Mouse (Mus musculus): Measurements from ENCODE around the gene Twist1. TPM values are rescaled to one million over a fixed set of nuclear protein-coding genes. Genes with fewer than 3 reads are reported as not detected.

The Twist1 gene
- polyA plus RNA-seq, 1 experiment from 2014 or later, result 20.9 TPM

- Histone ChIP-seq H3K36me3 (ENCODE audit: control insufficient read depth, insufficient read depth, low read length) (no peaks in the 10 kb centered on the region), H3K4me3 (ENCODE audit: low read depth, low read length) (no peak overlapping the region), H3K27ac (ENCODE audit: low read depth, low read length) (no peak overlapping the region), H3K27me3 (ENCODE audit: control insufficient read depth, insufficient read depth, low read length) (no peaks in the 10 kb centered on the region), H3K9me3 (ENCODE audit: control insufficient read depth, low read length) (no peaks in the 10 kb centered on the region), H3K9ac (ENCODE audit: low read length) (no peak overlapping the region), H3K4me2 (ENCODE audit: low read depth) (no peak overlapping the region), H3K4me1 (ENCODE audit: control insufficient read depth, insufficient read depth, low read length) (no peaks in the 10 kb centered on the region; the same call in 1 of the 2 replicates)
- WGBS, result 23% methylated on average over 7 of the region's 7 CpGs
- no peak for ATAC-seq (ENCODE audit: insufficient read depth, low FRiP score, low TSS enrichment)
- no peak for DNase-seq (ENCODE audit: low spot score)
Measured at GRCm38 (mm10) chr12:33981433-33981832, 24.0 kb downstream of the Twist1 start.

GRCm38 (mm10) chr12:33993127-33993526 is 35.7 kb downstream of the Twist1 start:
- H3K27ac ChIP-seq (ENCODE audit: low read depth, low read length), result no peak overlapping the region
- no peak overlapping the region for H3K4me3 ChIP-seq (ENCODE audit: low read depth, low read length)
- no peaks in the 10 kb centered on the region for H3K4me1 ChIP-seq (ENCODE audit: control insufficient read depth, insufficient read depth, low read length)
- ATAC-seq (ENCODE audit: insufficient read depth, low FRiP score, low TSS enrichment) (no peak), DNase-seq (ENCODE audit: low spot score) (no peak)
- H3K9me3 ChIP-seq (ENCODE audit: control insufficient read depth, low read length), result no peaks in the 10 kb centered on the region
- no peaks in the 10 kb centered on the region for H3K36me3 ChIP-seq (ENCODE audit: control insufficient read depth, insufficient read depth, low read length)
- H3K27me3 ChIP-seq (ENCODE audit: control insufficient read depth, insufficient read depth, low read length), result no peaks in the 10 kb centered on the region
- WGBS, result 95% methylated on average over 3 of the region's 3 CpGs
- H3K9ac ChIP-seq (ENCODE audit: low read length), result no peak overlapping the region
- no peak overlapping the region for H3K4me2 ChIP-seq (ENCODE audit: low read depth)

Other genes starting within 250 kb of the Twist1 start
- 0.72 and 1.2 TPM in 2 replicates for gene Ferd3l, start 29.2 kb upstream of the Twist1 start, polyA plus RNA-seq (2014; fragmentation: Nextera tagmentation; extraction: Ambion mirVana)